Mouse (Mus musculus): ENCODE measurements around the gene Sap30bp. TPM values are rescaled to one million over a fixed set of nuclear protein-coding genes. Genes with fewer than 3 reads are reported as not detected.

The Sap30bp gene
- polyA plus RNA-seq, 1 experiment = 14.4 TPM

- Histone ChIP-seq H3K27me3 (replicated peaks) (no peaks in the 10 kb centered on the region), H3K4me3 (replicated peaks) (no peak overlapping the region), H3K4me1 (peaks cover 87% of the 10 kb centered on the region), H3K9me3 (no peaks in the 10 kb centered on the region), H3K36me3 (replicated peaks; ENCODE audit: low read length) (peaks cover 89% of the 10 kb centered on the region)
- TF ChIP-seq FLI1 (IDR thresholded peaks at IDR 0.05; ENCODE audit: low read length) = no peak
- no peak for TF ChIP-seq GATA1 (IDR thresholded peaks at IDR 0.05; ENCODE audit: borderline replicate concordance, low read length)
Observed at GRCm38 (mm10) chr11:115904956-115905790, 27.9 kb upstream of the Sap30bp start.

- Histone ChIP-seq H3K4me3 (replicated peaks) (no peak overlapping the region), H3K9me3 (no peaks in the 10 kb centered on the region), H3K27me3 (replicated peaks) (no peaks in the 10 kb centered on the region), H3K4me1 (peaks cover 83% of the 10 kb centered on the region), H3K36me3 (replicated peaks; ENCODE audit: low read length) (peaks cover 84% of the 10 kb centered on the region)
- no peak for TF ChIP-seq FLI1 (IDR thresholded peaks at IDR 0.05; ENCODE audit: low read length)
- no peak for TF ChIP-seq GATA1 (IDR thresholded peaks at IDR 0.05; ENCODE audit: borderline replicate concordance, low read length)
Observed at GRCm38 (mm10) chr11:115906116-115906515, 27.0 kb upstream of the Sap30bp start.

- no peaks in the 10 kb centered on the region for H3K9me3 ChIP-seq
- H3K36me3 ChIP-seq (replicated peaks; ENCODE audit: low read length) = peaks cover 86% of the 10 kb centered on the region
- H3K4me1 ChIP-seq = peaks cover 83% of the 10 kb centered on the region
- no peaks in the 10 kb centered on the region for H3K27me3 ChIP-seq (replicated peaks)
- H3K4me3 ChIP-seq (replicated peaks) = no peak overlapping the region
- TF ChIP-seq FLI1 (IDR thresholded peaks at IDR 0.05; ENCODE audit: low read length) (no peak), GATA1 (IDR thresholded peaks at IDR 0.05; ENCODE audit: borderline replicate concordance, low read length) (no peak)
Observed at GRCm38 (mm10) chr11:115906521-115906920, 26.6 kb upstream of the Sap30bp start.

GRCm38 (mm10) chr11:115911134-115911561 lies 21.9 kb upstream of the Sap30bp start:
- H3K27me3 ChIP-seq (replicated peaks) = no peaks in the 10 kb centered on the region
- H3K9me3 ChIP-seq = no peaks in the 10 kb centered on the region
- H3K36me3 ChIP-seq (replicated peaks; ENCODE audit: low read length) = peaks cover 87% of the 10 kb centered on the region
- peaks cover 64% of the 10 kb centered on the region for H3K4me1 ChIP-seq
- H3K4me3 ChIP-seq (replicated peaks) = peak overlapping the region; percentile 43
- TF ChIP-seq GATA1 (IDR thresholded peaks at IDR 0.05; ENCODE audit: borderline replicate concordance, low read length) (no peak), FLI1 (IDR thresholded peaks at IDR 0.05; ENCODE audit: low read length) (no peak)

GRCm38 (mm10) chr11:115911632-115912376 lies 21.3 kb upstream of the Sap30bp start, which contains the start of gene Smim6:
Gene Smim6, plus strand, starts transcription at chr11:115912017.
- Histone ChIP-seq H3K4me3 (replicated peaks) (peak within 1 kb of the TSS; percentile 43), H3K36me3 (replicated peaks; ENCODE audit: low read length) (peaks cover 87% of the 10 kb centered on the region), H3K9me3 (no peaks in the 10 kb centered on the region), H3K4me1 (peaks cover 64% of the 10 kb centered on the region), H3K27me3 (replicated peaks) (no peaks in the 10 kb centered on the region)
- no peak for TF ChIP-seq GATA1 (IDR thresholded peaks at IDR 0.05; ENCODE audit: borderline replicate concordance, low read length)
- TF ChIP-seq FLI1 (IDR thresholded peaks at IDR 0.05; ENCODE audit: low read length) = no peak

- Histone ChIP-seq H3K4me1 (peaks cover 42% of the 10 kb centered on the region), H3K36me3 (replicated peaks; ENCODE audit: low read length) (peaks cover 82% of the 10 kb centered on the region), H3K9me3 (no peaks in the 10 kb centered on the region), H3K4me3 (replicated peaks) (no peak overlapping the region), H3K27me3 (replicated peaks) (no peaks in the 10 kb centered on the region)
- TF ChIP-seq GATA1 (IDR thresholded peaks at IDR 0.05; ENCODE audit: borderline replicate concordance, low read length) (no peak), FLI1 (IDR thresholded peaks at IDR 0.05; ENCODE audit: low read length) (no peak)
Observed at GRCm38 (mm10) chr11:115916579-115916978, 16.5 kb upstream of the Sap30bp start.

GRCm38 (mm10) chr11:115918637-115919036 lies 14.4 kb upstream of the Sap30bp start:
- Histone ChIP-seq H3K27me3 (replicated peaks) (no peaks in the 10 kb centered on the region), H3K36me3 (replicated peaks; ENCODE audit: low read length) (peaks cover 82% of the 10 kb centered on the region), H3K4me1 (peaks cover 30% of the 10 kb centered on the region), H3K9me3 (no peaks in the 10 kb centered on the region), H3K4me3 (replicated peaks) (no peak overlapping the region)
- TF ChIP-seq FLI1 (IDR thresholded peaks at IDR 0.05; ENCODE audit: low read length) (no peak), GATA1 (IDR thresholded peaks at IDR 0.05; ENCODE audit: borderline replicate concordance, low read length) (no peak)

GRCm38 (mm10) chr11:115919073-115919472 lies 14.0 kb upstream of the Sap30bp start:
- Histone ChIP-seq H3K27me3 (replicated peaks) (no peaks in the 10 kb centered on the region), H3K4me1 (peaks cover 30% of the 10 kb centered on the region), H3K36me3 (replicated peaks; ENCODE audit: low read length) (peaks cover 82% of the 10 kb centered on the region), H3K9me3 (no peaks in the 10 kb centered on the region), H3K4me3 (replicated peaks) (no peak overlapping the region)
- TF ChIP-seq FLI1 (IDR thresholded peaks at IDR 0.05; ENCODE audit: low read length) (no peak), GATA1 (IDR thresholded peaks at IDR 0.05; ENCODE audit: borderline replicate concordance, low read length) (no peak)

GRCm38 (mm10) chr11:115920110-115920818 lies 12.8 kb upstream of the Sap30bp start:
- no peaks in the 10 kb centered on the region for H3K27me3 ChIP-seq (replicated peaks)
- peaks cover 24% of the 10 kb centered on the region for H3K4me1 ChIP-seq
- no peaks in the 10 kb centered on the region for H3K9me3 ChIP-seq
- no peak for TF ChIP-seq FLI1 (IDR thresholded peaks at IDR 0.05; ENCODE audit: low read length)
- TF ChIP-seq GATA1 (IDR thresholded peaks at IDR 0.05; ENCODE audit: borderline replicate concordance, low read length) = no peak
- peaks cover 84% of the 10 kb centered on the region for H3K36me3 ChIP-seq (replicated peaks; ENCODE audit: low read length)
- H3K4me3 ChIP-seq (replicated peaks) = no peak overlapping the region

All from megakaryocyte, embryonic 14.5 days (primary cell).